Mouse (Mus musculus) urinary bladder, postnatal 36 days (tissue): ENCODE results near the gene Atxn7l3.
"Not testable (repeated sequence)": the region's sequence is repeated elsewhere in the genome, so short reads cannot be mapped to it uniquely, and the experiment has no call there.

Experiments used
- DNase-seq, 2 experiments: peaks; one replicate each; pipeline ENCODE4 v3.0.0; 2022; ENCODE audit warnings: low spot score in 2 of 2, mixed read lengths in 1 of 2

Atxn7l3 gene

GRCm38 (mm10) chr11:102294887-102295597, 1.4 kb downstream of the Atxn7l3 start:
- DNase-seq, result peak in 1 of 2 experiments; percentile 36

DNA sequence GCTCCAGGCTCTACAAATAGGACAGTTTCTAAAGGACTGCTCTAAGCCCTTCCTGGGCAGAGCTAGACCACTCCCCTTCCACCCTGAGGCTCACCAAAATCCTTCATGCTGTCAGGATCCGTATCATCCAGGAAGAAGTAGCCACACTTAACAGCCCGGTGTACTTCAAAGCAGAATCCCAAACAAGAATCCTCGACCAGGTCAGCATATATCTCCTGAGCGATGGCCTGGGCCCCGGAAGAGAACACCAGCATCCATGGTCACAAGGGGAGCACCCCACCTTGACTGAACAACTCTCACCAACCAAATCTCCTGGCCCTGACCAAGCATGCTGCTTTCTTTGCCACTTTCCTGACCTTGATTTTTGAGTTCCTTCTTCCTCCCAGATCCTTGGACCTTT, 2.0 kb downstream of the Atxn7l3 start:
- no peak for DNase-seq

GRCm38 (mm10) chr11:102293971-102294370, 2.5 kb downstream of the Atxn7l3 start:
- DNase-seq, result no peak

DNA sequence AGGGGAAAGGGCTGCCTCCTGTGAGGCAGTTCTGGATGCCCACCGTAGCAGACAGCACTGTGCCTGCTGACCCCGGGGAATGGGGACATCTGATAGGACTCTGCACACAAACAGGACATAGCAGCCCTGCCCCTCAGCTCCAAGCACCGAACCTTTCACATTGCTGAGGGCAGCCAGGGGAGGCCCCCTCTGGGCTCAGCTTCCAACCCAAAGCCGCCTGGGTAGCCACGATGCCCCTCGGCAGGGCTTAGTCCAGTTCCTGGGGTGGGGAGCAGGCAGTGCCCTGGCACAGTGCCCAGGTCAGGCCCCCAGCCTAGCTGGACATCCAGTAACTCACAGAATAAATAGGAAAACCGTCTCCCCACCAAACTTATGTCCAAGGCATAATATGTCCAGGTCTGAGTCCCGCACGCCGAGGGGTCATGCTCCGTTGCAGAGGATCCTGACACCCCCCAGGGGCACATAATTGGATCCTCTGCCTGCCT, 5.3 kb downstream of the Atxn7l3 start:
- no peak for DNase-seq

DNA sequence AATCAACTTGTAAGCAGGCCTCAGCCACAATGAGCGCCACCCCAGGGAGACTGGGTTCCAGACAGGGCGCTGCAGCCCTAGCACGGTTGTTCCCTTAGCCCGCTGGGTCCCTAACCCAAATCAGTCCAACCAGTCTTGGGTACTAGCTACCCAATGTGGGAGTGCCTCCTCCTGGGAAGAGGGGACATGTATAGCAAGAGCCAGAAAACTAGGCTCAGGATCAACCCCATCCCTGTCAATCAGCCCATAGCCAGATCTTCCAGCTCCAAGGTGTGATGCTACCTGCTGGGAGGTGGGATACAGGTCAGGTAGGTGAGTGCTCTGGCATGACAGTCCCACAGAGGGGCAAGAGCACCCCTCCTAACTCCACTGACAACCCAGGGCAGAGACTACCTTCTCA, 6.3 kb downstream of the Atxn7l3 start:
- no peak for DNase-seq

- DNase-seq, result no peak
These were observed 6.8 kb downstream of the Atxn7l3 start for GRCm38 (mm10) chr11:102289511-102290100.

GRCm38 (mm10) chr11:102288913-102289312, 7.5 kb downstream of the Atxn7l3 start:
- no peak for DNase-seq

DNA sequence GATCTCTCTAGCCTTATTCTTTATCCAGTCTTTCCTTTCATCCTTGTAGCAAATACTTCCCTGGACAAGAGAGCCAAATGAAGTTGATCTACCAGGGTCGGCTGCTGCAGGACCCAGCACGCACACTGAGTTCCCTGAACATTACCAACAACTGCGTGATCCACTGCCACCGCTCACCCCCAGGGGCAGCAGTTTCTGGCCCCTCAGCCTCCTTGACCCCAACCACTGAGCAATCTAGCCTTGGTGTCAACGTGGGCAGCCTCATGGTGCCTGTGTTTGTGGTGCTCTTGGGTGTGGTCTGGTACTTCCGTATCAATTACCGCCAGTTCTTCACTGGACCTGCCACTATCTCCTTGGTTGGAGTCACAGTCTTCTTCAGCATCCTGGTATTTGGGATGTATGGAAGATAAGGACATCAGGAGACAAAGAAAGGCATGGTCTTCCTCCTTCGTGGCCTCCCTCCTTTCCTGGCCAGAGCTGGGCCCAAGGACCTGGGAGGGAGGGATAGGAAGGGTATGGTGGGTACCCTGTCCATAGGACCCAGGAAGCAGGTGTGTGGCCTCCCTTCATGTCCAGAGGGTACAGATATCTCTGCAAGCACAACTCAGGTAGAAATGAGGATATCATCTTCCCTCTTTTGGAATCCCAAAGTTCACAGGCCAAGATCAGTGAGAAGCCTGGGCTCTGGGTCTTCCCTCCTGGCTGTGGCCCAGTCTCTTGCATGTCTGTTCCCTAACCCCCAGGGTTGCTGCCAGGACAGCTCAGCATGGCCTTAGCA, 8.2 kb downstream of the Atxn7l3 start:
- DNase-seq, result no peak

GRCm38 (mm10) chr11:102287485-102287884, 8.9 kb downstream of the Atxn7l3 start:
- DNase-seq, result no peak

GRCm38 (mm10) chr11:102285095-102285834, 11.2 kb downstream of the Atxn7l3 start:
- DNase-seq, result no peak

- DNase-seq, result peak; percentile 94 to 96
These were observed 11.8 kb downstream of the Atxn7l3 start, which contains the start of gene Tmub2 for GRCm38 (mm10) chr11:102284501-102285094. Tmub2 (plus strand) TSS chr11:102284931.

- no peak for DNase-seq
These were observed 12.5 kb downstream of the Atxn7l3 start for GRCm38 (mm10) chr11:102283922-102284321.

DNA sequence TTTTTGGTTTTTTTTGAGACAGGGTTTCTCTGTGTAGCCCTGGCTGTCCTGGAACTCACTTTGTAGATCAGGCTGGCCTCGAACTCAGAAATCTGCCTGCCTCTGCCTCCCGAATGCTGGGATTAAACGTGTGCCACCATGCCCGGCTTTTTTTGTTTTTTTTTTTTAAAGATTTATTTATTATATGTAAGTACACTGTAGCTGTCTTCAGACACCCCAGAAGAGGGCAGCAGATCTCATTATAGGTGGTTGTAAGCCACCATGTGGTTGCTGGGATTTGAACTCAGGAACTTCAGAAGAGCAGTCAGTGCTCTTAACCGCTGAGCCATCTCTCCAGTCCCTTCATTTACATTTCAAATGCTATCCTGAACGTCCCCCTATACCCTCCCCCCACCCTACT, 16.2 kb downstream of the Atxn7l3 start:
- DNase-seq, result not testable (repeated sequence)

- DNase-seq, result no peak
These were observed 16.8 kb downstream of the Atxn7l3 start for GRCm38 (mm10) chr11:102279595-102279994.

DNA sequence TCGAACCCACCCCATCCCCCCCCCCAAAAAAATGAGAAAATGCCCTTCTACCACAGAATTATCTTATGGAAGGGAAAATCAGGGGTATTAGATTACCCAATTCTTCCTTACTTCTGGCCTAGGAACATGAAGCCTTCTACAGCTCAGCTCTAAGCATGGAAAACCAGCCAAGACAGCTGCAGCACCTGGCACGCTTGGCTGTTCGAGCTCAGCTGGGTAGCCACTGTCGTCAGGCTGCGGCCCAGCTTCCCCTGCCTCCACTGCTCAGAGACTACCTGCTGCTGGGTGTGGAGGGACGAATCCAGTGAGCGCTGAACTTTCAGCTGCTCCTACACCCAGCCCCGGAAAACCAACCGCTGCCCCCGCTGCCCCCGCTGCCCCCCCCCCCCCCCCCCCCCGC, 18.7 kb downstream of the Atxn7l3 start:
- DNase-seq, result no peak

DNA sequence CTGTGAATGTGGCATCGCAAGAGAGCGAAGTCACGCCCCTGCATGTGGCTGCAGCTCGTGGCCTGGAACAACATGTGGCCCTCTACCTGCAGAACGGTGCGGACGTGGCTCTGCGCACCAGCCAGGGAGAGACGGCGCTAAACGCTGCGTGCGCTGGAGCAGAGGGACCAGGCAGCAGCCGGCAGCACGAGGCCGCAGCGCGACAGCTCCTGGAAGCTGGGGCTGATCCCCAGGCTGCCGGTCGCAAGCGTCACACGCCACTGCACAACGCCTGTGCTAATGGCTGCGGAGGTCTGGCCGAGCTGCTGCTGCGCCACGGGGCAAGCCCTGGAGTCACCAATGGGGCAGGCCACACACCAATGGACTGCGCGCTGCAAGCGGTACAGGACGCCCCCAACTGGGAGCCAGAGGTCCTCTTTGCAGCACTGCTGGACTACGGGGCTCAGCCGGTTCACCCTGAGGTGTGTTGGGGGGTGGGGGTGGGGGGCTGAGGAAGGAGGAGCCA, 20.0 kb downstream of the Atxn7l3 start:
- peak in 1 of 2 experiments; percentile 18 for DNase-seq

DNA sequence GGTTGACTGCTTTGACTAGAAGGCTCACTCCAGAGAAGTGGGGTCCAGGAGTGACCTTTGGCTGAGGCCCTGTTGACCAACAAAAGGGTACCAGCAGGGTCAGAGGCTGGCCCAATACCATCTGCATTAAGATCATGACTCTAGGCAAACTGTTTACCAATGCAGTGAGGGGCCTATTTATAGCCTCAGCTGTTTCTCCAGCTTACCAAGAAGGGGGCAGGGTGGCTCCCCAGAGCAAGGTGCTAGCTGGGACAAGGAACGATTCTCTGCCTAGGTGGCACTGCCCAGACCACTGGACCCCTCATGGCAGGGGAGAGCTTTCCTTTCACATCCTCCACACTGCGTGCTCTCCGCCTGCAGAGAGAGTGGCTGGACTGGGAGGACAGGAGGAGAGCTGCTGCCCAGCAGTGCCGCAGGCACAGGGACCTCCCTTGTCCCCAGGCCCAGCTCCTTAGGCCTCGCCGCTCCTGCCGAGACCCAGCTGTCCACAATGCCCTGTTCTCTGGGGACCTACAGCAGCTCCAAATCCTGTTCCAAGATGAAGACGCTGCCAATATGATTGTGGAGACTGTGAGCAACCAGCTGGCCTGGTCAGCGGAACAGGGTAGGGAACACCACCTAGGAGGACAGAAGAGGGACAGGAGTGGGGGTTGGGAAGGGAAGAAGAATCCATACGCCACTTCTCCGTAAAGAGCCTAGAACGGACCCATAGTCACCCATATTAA, 27.7 kb downstream of the Atxn7l3 start, which contains the start of gene Asb16:
Asb16 (plus strand) TSS at position 224 of the 725 bp plus-strand sequence.
- no peak for DNase-seq

GRCm38 (mm10) chr11:102267480-102267879, 29.0 kb downstream of the Atxn7l3 start:
- peak; percentile 49 to 74 for DNase-seq

GRCm38 (mm10) chr11:102266631-102267355, 29.6 kb downstream of the Atxn7l3 start:
- DNase-seq, result no peak

- no peak for DNase-seq
These were observed 30.6 kb downstream of the Atxn7l3 start for GRCm38 (mm10) chr11:102265816-102266215.
